Mouse (Mus musculus): Measurements from ENCODE around the gene Olfr251. TPM values are rescaled to one million over a fixed set of nuclear protein-coding genes. Genes with fewer than 3 reads are reported as not detected.
"Not testable (repeated sequence)": the region's sequence is repeated elsewhere in the genome, so short reads cannot be mapped to it uniquely, and the experiment has no call there.

Olfr251 gene
- total and polyA plus RNA-seq, 3 experiments: not detected

- Histone ChIP-seq H3K27ac (ENCODE audit: insufficient read depth, low read depth) (no peak within 1 kb of the TSS), H3K4me3 (replicated peaks in 1 of 3; ENCODE audit: low read depth in 2 of 3, low read length in 2 of 3, poor library complexity in 1 of 3) (no peak within 1 kb of the TSS), H3K79me2 (replicated peaks; ENCODE audit: control insufficient read depth, extremely low read depth, insufficient read depth, poor library complexity, severe bottlenecking) (no peaks in the 10 kb centered on the region), H3K9ac (ENCODE audit: insufficient read depth, low read depth) (no peak within 1 kb of the TSS), H3K4me2 (ENCODE audit: insufficient read depth, low read depth, poor library complexity, severe bottlenecking) (no peak within 1 kb of the TSS), H3K36me3 (replicated peaks in 1 of 2; ENCODE audit: control insufficient read depth in 1 of 2, insufficient read depth in 1 of 2, low read length in 1 of 2) (no peaks in the 10 kb centered on the region), H3K27me3 (replicated peaks) (no peaks in the 10 kb centered on the region), H3K4me1 (ENCODE audit: control insufficient read depth in 1 of 2, insufficient read depth in 2 of 2) (no peaks in the 10 kb centered on the region), H3K9me3 (replicated peaks; ENCODE audit: low read length) (no peaks in the 10 kb centered on the region)
- in situ Hi-C loops (cut with MboI; ENCODE audit: low pct_ligation_motif_present, low pct_unique_long_range_greater_than_20kb, low sequenced_read_pairs): no loop called here
- TF ChIP-seq TCF12 (IDR thresholded peaks at IDR 0.05; ENCODE audit: low read depth, low read length) (no peak), POLR2A (IDR thresholded peaks at IDR 0.05; ENCODE audit: low read depth, low read length) (no peak), SIN3A (IDR thresholded peaks at IDR 0.05; ENCODE audit: low read length) (no peak), MAZ (IDR thresholded peaks at IDR 0.05; ENCODE audit: low read depth, low read length) (no peak), UBTF (IDR thresholded peaks at IDR 0.05; ENCODE audit: low read depth, low read length) (no peak), NRF1 (IDR thresholded peaks at IDR 0.05; ENCODE audit: low read depth, low read length) (no peak), MAX (IDR thresholded peaks at IDR 0.05; ENCODE audit: low read length) (no peak)
- dilution Hi-C loops (cut with MboI; ENCODE audit: extremely low pct_ligation_motif_present, extremely low pct_unique_long_range_greater_than_20kb, low sequenced_read_pairs): no loop called here
- DNase-seq (ENCODE audit: extremely low read depth): no peak
These were observed 24.5 kb downstream of the Olfr251 start, which contains the start of gene Olfr147 for GRCm38 (mm10) chr9:38401398-38401797. TSS of gene Olfr147 (plus strand) at chr9:38401698.

GRCm38 (mm10) chr9:38407502-38407901, 30.6 kb downstream of the Olfr251 start:
- DNase-seq (ENCODE audit: extremely low read depth); H3K4me1 ChIP-seq (ENCODE audit: control insufficient read depth in 1 of 2, insufficient read depth in 2 of 2); H3K9me3 ChIP-seq (replicated peaks; ENCODE audit: low read length); H3K36me3 ChIP-seq (replicated peaks in 1 of 2; ENCODE audit: control insufficient read depth in 1 of 2, insufficient read depth in 1 of 2, low read length in 1 of 2); H3K27ac ChIP-seq (ENCODE audit: insufficient read depth, low read depth); H3K4me3 ChIP-seq (replicated peaks in 1 of 3; ENCODE audit: low read depth in 2 of 3, low read length in 2 of 3, poor library complexity in 1 of 3); H3K9ac ChIP-seq (ENCODE audit: insufficient read depth, low read depth); H3K27me3 ChIP-seq (replicated peaks); dilution Hi-C loops (cut with MboI; ENCODE audit: extremely low pct_ligation_motif_present, extremely low pct_unique_long_range_greater_than_20kb, low sequenced_read_pairs); in situ Hi-C loops (cut with MboI; ENCODE audit: low pct_ligation_motif_present, low pct_unique_long_range_greater_than_20kb, low sequenced_read_pairs); H3K4me2 ChIP-seq (ENCODE audit: insufficient read depth, low read depth, poor library complexity, severe bottlenecking); H3K79me2 ChIP-seq (replicated peaks; ENCODE audit: control insufficient read depth, extremely low read depth, insufficient read depth, poor library complexity, severe bottlenecking): not testable (repeated sequence)

GRCm38 (mm10) chr9:38413502-38413901, 36.6 kb downstream of the Olfr251 start:
- H3K4me3 ChIP-seq (replicated peaks in 1 of 3; ENCODE audit: low read depth in 2 of 3, low read length in 2 of 3, poor library complexity in 1 of 3); H3K4me2 ChIP-seq (ENCODE audit: insufficient read depth, low read depth, poor library complexity, severe bottlenecking); in situ Hi-C loops (cut with MboI; ENCODE audit: low pct_ligation_motif_present, low pct_unique_long_range_greater_than_20kb, low sequenced_read_pairs); DNase-seq (ENCODE audit: extremely low read depth); H3K36me3 ChIP-seq (replicated peaks in 1 of 2; ENCODE audit: control insufficient read depth in 1 of 2, insufficient read depth in 1 of 2, low read length in 1 of 2); H3K27me3 ChIP-seq (replicated peaks); dilution Hi-C loops (cut with MboI; ENCODE audit: extremely low pct_ligation_motif_present, extremely low pct_unique_long_range_greater_than_20kb, low sequenced_read_pairs); H3K27ac ChIP-seq (ENCODE audit: insufficient read depth, low read depth); H3K79me2 ChIP-seq (replicated peaks; ENCODE audit: control insufficient read depth, extremely low read depth, insufficient read depth, poor library complexity, severe bottlenecking); H3K9ac ChIP-seq (ENCODE audit: insufficient read depth, low read depth); H3K4me1 ChIP-seq (ENCODE audit: control insufficient read depth in 1 of 2, insufficient read depth in 2 of 2); H3K9me3 ChIP-seq (replicated peaks; ENCODE audit: low read length): not testable (repeated sequence)

- TF ChIP-seq SMC3 (IDR thresholded peaks at IDR 0.05; ENCODE audit: low read depth, low read length) (no peak), MAFK (IDR thresholded peaks at IDR 0.05; ENCODE audit: insufficient replicate concordance, low read length) (no peak), MEF2A (IDR thresholded peaks at IDR 0.05; ENCODE audit: borderline replicate concordance, low read depth, low read length) (no peak), UBTF (IDR thresholded peaks at IDR 0.05; ENCODE audit: low read depth, low read length) (no peak), PAX5 (IDR thresholded peaks at IDR 0.05; ENCODE audit: low read length) (no peak), JUND (conservative IDR thresholded peaks at IDR 0.05; ENCODE audit: low read depth, low read length) (no peak), USF2 (conservative IDR thresholded peaks at IDR 0.05; ENCODE audit: low read depth, low read length) (no peak)
- in situ Hi-C loops (cut with MboI; ENCODE audit: low pct_ligation_motif_present, low pct_unique_long_range_greater_than_20kb, low sequenced_read_pairs): no loop called here
- dilution Hi-C loops (cut with MboI; ENCODE audit: extremely low pct_ligation_motif_present, extremely low pct_unique_long_range_greater_than_20kb, low sequenced_read_pairs): no loop called here
- Histone ChIP-seq H3K4me3 (replicated peaks in 1 of 3; ENCODE audit: low read depth in 2 of 3, low read length in 2 of 3, poor library complexity in 1 of 3) (no peak overlapping the region), H3K4me1 (ENCODE audit: control insufficient read depth in 1 of 2, insufficient read depth in 2 of 2) (no peaks in the 10 kb centered on the region), H3K79me2 (replicated peaks; ENCODE audit: control insufficient read depth, extremely low read depth, insufficient read depth, poor library complexity, severe bottlenecking) (no peaks in the 10 kb centered on the region), H3K36me3 (replicated peaks in 1 of 2; ENCODE audit: control insufficient read depth in 1 of 2, insufficient read depth in 1 of 2, low read length in 1 of 2) (no peaks in the 10 kb centered on the region), H3K27me3 (replicated peaks) (no peaks in the 10 kb centered on the region), H3K9ac (ENCODE audit: insufficient read depth, low read depth) (no peak overlapping the region), H3K9me3 (replicated peaks; ENCODE audit: low read length) (no peaks in the 10 kb centered on the region), H3K27ac (ENCODE audit: insufficient read depth, low read depth) (no peak overlapping the region), H3K4me2 (ENCODE audit: insufficient read depth, low read depth, poor library complexity, severe bottlenecking) (no peak overlapping the region)
- no peak for DNase-seq (ENCODE audit: extremely low read depth)
These were observed 46.9 kb downstream of the Olfr251 start for GRCm38 (mm10) chr9:38423801-38424200.
